Mouse (Mus musculus): ENCODE measurements at regions not wholly inside any gene's neighbourhood (a gene's known extent, or its start where the extent isn't known, plus 50 kb on each side); places are given as distances from the start of the nearest gene placed in this dataset.

DNA sequence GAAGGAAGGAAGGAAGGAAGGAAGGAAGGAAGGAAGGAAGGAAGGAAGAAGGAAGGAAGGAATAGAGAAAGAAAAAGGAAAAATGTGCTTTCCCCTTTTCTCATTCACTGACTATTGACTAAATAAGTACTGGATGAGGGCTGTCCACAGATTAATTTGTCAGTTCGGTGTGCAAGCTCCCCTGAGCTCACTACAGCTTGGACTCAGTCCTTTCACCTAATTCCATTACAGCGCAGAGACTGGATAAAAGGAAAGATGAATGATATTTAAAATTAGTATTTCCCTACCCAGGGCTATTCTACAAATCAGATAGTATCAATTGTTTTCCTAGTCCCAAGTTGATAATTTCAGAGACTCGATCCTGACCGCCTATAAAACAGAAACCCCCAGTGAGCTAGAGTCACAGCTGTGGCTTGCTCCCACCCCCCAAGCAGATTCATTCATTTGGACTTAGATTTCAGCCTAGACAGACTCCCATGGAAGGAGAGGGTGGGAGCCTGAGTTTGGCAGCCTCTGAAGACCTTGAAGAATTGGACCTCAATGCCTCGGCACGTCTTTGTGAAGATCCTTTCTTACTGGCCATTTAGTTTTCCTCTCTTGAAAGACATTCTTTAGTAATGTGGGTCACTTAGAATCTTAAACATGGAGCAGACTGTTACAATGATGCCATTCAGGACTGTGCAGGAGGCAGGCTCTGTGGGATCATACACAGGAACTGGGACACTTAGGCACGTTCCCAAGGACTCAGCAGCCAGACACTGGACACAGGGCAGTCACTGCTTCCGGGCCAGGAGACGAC, 179.2 kb upstream of the Pabpc6 start:
- DNase-seq (ENCODE audit: low spot score) = no peak

DNA sequence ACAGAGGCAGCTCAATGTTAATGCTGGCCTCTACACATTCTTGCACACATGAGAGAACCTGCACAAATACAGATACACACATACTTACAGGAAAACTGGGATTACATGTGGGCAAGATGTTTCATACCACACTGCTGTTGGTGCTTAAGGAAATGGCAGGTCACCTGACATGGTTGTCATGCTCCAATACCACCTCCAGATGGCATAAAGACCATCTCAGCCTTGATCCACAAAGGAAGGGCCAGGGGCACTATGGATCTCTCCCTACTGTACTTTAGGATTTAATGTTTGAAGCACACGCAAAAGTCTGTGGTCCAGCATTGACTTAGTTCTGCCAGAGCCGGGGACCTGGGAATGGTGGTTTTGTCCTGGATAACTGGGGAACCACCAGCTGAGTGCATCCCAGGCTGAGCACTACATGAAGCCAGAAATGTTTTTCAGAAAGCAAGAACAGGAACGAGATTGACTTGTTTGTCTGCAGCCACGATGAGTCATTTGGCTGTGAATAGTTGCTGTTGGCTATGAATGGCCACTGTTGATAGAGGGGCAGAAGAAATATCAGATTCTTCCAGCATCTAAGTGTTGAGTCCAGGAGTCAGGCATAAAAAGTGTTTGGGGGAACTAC, 176.0 kb upstream of the Pabpc6 start:
- peak; percentile 22 for DNase-seq (ENCODE audit: low spot score)

DNA sequence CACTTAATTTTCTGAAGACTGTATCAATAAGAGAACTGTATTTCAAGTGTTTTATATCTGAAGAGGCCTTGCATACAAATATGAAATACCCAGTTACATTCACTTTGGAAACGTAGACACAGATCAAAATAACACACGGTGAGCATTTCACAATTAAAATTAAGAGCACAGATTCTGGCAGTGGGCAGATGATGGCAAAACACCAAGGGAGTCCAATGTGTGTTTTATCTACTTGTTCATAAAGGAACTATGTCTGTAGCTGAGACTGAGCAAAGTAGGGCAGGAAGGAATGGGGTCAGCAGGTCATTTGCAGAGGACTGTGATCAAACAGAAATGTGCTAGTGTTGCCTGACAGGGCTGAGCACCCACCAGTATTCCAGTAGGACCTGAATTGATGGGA, 171.6 kb upstream of the Pabpc6 start:
- DNase-seq (ENCODE audit: low spot score) = peak; percentile 67

DNA sequence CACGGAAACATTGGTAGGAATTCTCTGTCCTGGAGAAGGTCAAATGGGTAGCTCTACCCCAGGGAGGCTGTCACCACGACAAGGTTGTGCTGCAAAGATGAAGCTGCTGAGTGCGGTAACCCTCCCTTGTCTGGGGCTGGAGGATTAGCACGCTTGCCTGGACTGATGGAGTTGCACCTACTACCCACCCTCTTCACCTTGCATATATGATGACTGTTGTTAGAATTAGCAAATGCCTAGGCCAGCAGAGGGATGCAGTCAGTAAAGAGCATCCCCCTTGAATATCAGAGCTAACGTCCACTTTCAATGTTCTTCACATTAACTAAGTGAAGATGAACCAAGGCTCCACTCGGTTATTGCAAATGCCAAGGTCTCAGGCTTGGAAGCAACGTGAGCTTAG, 169.7 kb upstream of the Pabpc6 start:
- DNase-seq (ENCODE audit: low spot score) = no peak

DNA sequence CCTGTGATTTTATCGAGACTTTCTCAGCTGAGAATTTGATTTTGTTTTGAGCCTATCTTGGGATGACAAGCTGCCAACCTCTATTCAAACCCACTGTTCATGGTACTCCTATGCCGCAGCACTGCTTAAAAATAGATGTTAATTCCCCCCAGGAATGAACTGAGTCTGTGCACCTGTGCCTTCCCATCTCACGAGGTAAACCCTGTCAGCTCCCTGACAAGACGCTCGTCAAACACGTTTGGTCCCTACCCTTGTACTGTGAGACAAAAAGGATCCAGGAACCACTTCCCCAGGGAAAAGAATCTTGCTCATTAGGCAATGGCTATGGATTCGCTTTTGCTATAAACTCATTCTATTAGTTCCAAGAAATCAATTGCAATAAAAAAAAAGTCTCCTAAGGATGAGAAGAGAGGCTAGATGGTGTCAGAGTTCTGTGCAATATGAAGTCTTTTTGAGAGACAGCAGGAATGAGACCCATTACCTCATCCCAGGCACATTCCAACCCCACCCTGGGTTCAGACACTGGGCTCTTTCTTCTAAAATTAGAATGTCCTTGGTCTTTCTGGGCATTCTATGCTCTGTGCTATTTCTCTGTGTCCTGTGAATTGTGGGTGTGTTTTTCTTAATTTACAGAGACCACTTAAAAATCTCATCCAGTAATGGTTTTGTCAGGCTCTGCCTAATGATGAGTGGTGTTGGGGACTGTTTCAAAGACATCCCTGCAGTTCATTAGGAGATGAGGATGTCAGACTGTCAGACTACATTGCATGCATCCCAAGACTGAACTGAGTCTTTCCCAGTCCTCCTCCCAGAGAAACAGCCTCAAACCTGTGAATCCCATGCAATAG, 167.7 kb upstream of the Pabpc6 start:
- DNase-seq (ENCODE audit: low spot score) = no peak

DNA sequence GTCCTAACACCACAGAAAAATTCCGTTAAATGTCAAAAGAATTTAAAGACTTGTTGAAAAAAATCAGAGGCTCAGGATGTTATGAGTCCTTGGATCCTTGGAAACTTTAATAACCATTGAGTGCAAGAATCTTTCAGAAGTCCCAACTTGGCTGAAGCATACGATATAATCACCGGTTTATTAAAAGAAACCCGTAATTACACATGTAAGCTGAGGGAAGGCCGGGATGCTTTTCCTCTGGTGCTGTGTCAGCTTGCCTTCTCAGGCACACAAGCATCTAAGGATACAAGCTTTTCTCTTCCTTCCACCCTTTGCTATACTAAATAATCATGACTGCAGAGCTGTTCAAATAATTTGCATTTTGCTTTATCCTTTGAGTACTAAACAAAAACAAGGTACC, 160.4 kb upstream of the Pabpc6 start:
- no peak for DNase-seq (ENCODE audit: low spot score)

DNA sequence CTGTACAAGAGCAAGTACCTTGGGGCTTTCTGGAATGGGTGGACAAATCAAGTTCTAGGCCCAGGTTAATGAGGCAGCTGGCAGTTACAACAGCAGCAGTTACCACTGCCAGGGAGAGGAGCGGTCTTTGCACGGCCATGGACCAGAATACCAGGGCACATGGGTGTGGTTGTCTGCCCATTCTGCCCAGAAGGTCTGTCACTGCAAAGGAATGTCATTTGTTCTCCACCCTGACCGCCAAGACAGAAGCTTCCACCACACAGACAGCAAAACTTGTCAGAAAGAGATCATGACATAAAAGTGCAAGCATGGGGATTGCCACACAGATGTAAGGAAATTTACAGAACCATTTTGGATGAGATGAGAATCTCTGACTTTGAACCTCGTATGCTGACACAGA, 151.8 kb upstream of the Pabpc6 start:
- DNase-seq (ENCODE audit: low spot score) = no peak

DNA sequence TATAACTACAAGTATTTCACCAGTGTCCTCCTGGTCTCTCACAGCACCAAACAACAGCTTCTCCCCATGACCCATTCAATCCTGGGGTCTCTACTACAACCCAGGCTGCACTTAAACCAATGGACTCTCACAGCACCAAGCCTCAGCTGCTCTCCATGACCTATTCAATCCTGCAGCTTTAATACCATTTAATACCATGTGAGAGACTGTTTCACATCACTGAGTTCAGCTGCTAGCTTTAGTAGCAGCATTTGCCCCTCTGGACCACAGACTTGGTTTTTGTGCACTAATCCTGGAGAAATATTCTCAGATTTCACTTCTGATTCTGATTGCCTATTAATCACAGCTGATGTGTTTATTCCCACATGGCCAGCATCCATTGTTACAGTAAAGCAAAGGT, 147.5 kb upstream of the Pabpc6 start:
- no peak for DNase-seq (ENCODE audit: low spot score)

DNA sequence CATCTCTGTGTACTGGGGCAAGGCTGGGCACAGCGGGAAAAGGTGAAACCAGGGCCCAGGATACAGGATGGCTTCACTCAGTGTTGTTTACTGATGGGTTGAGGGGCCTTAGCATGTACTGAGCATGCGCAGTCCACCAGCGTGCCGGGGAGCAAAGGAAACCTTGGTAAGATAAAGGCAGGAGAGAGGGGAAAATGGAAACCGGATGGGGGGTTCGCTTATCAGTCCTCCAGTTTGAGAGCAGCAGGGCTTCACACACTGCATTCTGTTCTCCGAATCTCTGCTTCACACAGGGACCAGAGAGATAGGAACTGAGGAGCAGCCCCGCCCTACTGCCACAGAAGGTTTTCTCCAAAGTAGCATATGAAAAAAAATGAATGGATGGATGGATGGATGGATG, 127.6 kb upstream of the Pabpc6 start:
- no peak for DNase-seq (ENCODE audit: low spot score)

DNA sequence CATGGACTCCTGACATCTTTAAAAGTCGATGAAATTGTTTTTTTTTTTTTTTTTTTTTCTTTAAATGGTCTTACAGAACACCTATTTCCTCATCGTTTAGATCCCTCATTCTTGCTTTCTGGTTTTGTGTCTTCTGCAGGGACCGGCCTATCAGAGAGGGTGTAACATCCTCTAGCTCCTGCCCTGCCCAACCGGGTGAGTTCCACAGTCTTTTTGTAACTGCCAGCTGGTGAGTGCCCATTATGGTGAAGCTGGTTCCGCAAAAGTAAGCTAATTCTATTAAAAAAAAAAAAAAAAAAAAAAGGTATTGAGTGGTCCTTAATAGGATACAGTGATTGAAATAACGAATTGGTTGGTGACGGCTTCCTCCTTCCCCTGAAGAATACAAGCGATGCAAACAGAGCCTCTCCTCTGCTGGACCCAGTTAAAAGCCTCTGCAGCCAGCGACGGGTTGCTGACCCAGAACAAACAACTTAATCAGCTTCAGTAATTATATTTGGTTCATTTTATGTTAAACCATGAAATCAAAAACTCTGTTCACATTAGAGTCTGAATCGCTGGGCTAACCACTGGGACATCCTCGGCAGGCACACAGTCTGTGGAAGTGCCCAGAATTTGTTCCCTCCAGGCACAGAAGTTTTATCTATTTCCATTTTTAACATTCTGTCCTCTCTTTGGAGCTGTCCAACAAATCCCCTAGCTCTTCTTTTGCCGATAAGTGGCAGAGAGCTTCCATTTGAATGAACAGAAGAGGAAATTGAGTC, 126.9 kb upstream of the Pabpc6 start:
- DNase-seq (ENCODE audit: low spot score) = no peak

DNA sequence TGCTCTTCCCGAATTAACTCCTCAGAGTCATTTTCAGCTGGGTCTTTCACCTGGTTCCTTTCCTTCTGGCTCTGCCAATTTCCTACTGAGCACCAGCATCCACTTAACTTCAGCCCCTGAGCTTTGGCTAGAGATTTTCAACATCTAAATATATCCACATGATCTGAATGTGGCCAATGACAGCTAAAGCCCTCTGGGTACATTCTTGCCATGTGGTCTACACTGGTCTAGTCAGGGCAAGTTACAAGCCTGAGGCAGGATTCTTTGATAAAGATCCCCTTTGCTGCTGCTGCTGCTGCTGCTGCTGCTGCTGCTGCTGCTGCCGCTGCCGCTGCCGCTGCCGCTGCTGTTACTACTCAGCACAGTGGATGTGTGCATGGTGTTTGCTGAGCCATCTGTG, 109.3 kb upstream of the Pabpc6 start:
- no peak for DNase-seq (ENCODE audit: low spot score)

DNA sequence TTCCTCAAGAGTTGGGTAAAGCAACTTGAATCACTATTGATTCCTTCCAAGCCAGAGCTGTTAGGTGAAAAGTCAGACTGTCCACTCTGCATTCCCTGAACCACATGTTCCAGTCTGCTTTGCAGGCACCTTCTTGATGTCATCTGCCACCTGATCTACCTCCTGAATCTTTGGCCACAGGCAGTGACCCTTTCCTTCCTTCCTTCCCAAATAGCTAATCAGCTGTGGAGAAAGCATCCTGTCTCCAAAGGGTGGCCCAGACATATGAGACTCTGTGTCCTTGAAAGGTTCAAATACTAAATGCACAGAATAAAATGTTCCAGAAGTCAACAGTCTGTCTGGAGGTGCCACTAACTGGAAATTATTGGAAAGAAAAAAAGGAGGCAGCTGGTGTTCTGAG, 107.6 kb upstream of the Pabpc6 start:
- DNase-seq (ENCODE audit: low spot score) = no peak

DNA sequence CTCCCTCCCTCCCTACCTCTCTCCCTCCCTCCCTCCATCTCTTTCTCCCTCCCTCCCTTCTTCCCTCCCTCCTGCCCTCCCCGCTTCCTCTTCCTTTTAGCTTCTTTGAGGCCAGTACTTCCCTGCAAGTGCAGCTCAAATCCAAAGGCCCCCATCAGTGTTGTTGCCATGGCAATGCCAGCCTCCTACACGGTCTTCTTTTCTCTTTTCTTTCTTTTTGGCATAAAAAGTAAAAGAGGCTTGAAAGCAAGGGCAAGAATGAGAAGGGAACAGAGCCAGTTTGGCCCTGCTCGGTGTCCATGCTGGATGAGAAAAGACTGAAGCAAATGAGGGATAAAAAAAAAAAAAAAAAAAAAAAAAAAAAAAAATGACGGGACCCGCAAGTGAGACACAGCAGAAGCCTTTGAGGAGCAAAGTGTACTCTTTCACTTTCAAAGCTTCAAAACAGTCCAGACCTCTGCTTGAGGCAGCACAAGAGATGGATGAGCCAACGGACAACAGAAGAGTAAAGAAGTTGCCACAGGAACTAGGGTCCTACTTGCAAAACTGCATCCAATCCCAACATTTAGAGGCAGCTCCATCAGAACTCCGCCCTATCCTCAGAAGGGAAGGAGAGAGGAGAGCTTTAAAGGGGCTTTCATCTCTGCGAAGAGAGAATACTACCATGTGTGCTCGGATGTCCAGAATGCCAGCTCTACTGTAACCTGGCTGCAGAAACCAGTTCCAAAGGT, 106.9 kb upstream of the Pabpc6 start:
- DNase-seq (ENCODE audit: low spot score) = no peak

DNA sequence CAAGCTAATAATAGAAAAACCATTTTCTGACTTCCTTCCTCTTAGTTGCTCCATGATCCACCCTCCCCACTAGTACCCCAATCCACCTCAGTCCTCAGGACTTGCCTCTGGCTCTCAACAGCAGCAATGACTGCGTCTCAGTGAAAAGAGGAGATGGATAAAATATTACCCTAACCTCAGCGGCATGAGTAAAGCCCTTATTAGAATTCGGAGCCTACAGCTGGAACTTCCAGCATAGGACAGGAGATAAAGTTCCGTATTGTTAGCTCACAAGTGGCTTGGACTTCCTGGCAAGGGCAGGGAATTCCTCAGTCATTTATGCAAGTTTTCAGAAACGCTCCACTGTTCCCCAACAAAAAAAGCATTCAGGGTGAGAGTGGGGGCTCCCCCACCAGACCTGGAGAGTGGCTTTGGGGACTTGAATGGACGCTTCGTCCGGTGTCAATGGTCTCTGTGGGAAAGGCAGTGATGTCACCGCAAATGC, 106.2 kb upstream of the Pabpc6 start:
- peak; percentile 56 for DNase-seq (ENCODE audit: low spot score)

DNA sequence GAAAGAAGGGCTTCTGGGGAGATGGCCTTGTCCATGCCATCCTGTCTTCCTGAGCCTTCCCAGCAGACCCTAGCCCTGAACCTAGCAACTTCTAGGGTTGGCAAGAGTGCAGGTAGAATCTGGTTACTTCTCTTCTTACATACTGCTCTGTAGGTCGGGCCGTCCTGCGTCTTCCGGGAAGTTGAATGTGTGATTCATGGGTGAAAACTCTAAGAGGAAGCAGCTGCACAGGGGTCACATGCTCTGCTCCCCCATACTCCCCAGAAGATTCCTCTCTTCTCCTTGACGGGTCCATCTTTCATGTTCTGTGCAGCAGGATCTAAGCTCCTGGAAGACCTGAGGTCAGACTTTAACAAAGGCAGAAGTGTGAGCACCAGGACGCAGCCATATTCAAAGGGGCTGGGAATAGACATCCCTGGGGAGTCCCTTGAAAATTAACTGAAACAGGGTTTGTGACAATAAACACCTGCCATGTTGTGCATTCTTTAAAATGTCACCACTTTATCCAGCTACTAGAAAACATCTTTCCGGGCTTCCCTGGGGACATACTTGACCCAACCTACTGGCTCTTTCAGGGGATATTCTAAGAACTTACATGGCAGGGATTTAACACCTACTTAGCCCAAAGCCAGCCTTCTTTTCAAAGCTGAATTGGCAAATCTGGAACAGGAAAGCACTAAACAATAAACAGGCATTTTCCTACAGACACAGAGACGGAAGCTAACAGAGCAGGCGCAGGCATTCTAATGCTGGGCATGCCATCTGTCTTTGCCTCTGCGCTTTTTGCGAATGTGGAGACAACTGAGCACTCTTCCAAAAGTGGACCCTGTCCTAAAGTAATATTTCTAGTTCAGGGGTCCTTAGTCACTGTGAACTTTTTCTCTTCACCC, 105.5 kb upstream of the Pabpc6 start:
- no peak for DNase-seq (ENCODE audit: low spot score)

DNA sequence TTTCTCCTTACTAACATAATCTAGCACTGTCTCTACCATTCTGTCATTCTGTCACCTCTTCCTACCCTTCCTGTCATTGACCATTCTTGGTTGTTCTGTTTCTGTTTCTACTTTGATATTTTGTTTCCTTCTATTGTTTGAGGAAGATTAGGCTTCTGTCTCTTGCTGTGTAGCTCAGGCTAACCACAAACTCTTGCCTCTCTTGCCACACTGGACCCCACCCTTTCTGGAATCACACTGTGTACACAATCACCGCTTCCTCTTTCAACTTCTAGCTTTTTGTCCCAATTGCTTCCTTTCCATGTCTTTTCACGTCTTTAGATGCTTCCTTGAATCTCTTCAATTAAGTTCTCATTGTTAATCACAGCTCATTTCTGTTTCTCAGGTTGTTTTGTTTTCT, 104.2 kb upstream of the Pabpc6 start:
- DNase-seq (ENCODE audit: low spot score) = no peak

DNA sequence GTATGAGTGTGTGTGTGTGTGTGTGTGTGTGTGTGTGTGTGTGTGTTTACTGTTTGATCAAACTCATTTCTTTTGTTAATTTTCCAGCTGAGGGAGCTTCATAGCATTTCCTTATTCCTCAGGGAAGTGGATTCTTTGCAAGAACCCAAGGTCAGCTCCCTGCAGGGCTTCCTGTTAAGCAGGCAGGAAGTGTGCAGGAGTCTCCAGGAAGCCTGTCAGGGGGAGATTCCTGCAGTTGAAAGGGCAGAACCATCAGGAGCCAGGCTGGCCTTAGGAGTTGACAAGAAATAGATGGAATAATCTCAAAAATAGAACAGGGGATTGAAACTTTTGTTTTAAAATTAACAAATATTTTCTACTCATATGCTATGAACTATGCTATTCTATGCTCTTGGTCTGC, 98.8 kb upstream of the Pabpc6 start:
- DNase-seq (ENCODE audit: low spot score) = no peak

DNA sequence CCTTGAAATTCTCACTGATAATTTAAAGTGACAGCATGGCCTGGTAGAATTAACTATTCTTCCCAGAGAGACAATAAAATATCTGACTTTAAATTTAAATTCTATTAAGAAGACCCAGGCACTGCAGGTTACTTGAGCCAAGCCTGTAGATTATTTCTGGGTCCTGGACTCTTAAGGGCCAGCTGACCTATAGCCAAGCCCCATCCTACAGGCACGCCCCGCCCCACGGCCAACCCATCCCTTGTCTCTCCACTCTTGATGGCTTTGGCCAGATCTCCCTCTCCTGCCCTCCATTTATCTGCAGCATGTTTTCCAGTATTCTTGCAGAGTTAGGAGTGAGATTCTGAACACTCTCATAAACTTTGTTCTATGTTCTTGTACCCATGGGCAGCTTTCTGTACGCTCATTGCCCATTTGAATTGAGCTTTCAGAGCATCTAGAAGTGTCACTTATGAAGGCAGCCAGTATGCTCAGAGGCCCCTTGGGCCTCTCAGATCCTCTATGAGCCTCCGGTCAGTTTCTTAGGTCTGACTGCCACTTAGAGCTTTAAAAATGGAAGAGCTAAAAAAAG, 96.2 kb upstream of the Pabpc6 start:
- no peak for DNase-seq (ENCODE audit: low spot score)

DNA sequence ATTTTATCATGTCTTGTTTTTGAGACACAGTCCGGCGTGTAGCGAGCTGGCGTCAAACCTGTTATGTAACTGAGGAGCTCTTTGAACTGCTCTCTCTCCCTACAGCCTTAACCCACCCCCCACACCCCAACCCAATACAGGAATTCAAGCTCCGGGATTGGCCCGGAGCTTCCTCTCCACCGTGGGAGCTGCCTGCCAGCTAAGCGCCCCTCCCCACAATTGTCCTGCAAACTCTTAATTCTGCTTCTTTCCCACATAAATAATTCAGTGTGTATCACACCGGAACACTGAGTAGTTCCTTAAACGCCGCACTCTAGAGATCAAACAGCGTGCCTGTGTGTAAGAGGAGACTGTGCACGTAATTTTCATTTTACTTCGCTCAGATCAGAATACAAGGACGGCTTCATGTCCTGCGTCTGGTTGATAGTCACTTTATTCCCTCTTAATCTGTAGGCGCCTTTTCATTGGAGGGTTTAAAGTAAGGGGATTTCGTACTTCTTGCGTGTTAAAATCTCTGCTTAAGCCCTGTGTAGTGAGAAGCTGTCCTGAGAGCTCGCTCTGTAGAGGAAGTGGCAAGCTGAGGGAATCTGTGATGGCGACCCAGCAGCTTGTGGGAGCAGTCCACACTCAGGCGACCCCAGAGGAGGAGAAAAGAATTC, 95.3 kb upstream of the Pabpc6 start:
- DNase-seq (ENCODE audit: low spot score) = peak; percentile 56

Measured in layer of hippocampus, adult 11-12 months (tissue).